Mouse (Mus musculus) lung, postnatal 10 days (tissue): Measurements from ENCODE around the gene Gbf1.

Source experiments
- DNase-seq: peaks from one replicate; pipeline ENCODE4 v3.0.0; 2021

Gene Gbf1

DNA sequence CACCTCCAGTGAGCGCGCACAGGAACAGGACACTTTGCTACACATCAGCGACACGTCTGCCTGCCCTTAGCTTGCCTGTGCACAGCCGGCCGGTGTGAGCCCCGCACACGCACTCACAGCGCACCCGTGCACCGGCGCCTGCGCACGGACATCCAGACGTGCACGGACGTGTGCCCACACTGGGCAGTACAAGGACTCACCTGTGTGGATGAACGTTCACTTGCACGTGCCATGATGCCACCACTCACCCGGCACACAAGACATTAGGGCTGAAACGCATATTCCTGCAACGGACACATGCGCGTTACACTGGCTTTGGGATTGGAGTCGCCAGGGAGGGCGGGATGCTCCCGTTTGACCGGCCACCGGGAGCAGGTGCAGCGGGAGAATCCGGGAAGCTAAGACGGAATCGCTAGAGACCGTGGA is 152.6 kb downstream of the Gbf1 start:
- DNase-seq: no peak

DNA sequence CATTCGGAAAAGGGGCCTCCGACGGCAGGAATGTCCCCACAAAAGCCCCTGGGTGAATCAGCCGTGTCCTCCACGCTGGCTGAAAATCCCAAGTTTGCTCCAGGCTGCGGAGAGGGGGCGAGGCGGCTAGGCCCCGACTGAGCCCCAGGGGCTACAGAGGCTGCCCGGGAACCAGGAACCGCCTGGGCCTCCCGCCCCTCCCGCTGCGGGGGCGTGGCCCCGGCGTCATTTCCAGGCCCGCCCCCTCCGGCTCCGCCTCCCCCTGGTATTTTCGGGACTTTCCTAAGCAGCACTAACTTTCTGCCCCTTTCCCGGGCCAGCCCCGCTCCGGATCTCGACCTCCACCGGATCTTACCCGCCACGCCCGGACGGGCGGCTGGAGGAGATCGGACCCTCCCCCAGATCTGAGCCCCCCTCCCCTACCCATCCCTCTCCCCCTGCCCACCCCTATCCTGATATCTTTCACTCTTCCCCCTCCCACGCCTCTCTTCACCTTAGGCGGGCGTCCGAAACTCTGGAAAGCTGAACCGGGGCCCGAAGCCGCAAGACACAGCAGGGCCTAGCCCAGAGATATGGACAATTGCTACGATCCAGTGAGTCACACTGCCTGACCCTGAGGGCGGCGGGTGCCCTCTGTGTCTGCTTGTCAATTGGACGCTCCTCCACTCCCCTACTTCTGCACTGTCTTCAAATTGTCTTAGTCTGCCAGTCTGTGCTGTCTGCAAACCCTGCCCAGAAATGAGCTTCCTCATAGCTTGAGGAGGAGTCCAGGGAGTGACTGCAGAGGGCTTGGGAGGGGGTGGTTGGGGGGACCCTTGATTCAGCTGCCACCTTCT is 153.3 kb downstream of the Gbf1 start:
- peak; percentile 94 for DNase-seq

DNA sequence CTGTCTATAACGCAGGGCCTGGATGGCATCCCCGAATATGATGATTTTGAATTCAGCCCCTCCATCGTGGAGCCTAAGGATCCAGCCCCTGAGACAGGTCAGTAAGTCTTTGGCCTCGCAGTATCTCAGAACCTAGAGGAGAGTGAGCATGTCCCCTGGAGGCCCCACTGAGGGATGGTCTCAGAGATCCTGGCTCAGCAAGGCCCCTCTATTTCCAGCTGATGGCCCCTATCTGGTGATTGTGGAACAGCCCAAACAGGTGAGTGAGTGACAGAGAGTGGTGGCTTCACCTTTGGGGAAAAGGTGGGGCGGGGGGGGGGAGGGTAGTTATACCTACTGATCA is 153.9 kb downstream of the Gbf1 start:
- DNase-seq: no peak

DNA sequence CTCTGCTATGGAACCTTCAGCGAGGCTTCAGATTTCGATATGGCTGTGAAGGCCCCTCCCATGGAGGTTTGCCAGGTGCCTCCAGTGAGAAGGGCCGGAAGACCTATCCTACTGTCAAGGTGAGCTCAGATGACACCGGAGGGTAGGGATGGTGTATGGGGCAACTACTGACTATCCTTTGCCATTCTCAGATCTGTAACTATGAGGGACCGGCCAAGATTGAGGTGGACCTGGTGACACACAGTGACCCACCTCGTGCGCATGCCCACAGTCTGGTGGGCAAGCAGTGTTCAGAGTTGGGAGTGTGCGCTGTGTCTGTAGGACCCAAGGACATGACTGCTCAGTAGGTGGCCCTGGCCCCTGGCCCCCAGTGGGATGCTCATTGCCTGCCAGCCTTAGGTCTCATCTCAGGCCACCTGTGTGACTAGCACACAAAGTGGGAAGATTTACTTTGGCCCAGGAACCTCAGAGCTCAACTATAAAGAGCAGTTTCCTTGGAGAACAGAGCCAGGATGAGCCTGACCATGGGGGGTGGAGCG is 154.5 kb downstream of the Gbf1 start:
- DNase-seq: no peak

DNA sequence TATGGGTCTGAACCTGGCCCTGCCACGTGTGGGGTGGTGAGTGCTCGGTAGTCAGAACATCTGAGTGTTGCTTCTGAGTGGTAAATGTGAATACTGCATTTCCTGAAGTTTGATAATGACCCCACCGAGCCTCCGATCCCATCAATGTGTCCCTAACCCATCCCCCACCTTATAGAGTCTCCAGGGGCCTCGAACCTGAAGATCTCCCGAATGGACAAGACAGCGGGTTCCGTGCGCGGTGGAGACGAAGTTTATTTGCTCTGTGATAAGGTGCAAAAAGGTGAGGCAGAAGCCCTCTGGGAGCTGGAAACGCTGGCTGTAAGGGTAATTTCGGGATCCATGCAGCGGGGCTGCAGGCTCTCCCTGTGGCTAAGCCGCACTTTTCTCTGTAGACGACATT is 155.5 kb downstream of the Gbf1 start:
- no peak for DNase-seq

DNA sequence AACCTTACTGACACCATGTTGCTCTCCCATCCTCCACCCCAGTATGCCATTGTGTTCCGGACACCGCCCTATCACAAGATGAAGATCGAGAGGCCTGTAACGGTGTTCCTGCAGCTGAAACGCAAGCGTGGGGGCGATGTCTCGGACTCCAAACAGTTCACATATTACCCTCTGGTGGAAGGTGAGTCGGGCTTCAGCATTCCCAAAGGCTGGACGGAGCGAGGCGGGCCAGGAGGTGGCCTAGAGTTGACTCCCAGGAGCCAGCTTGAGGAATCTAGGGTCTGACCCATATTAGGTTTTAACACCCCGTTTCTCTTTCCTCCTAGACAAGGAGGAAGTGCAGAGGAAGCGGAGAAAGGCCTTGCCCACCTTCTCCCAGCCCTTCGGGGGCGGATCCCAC is 156.0 kb downstream of the Gbf1 start:
- DNase-seq: no peak

DNA sequence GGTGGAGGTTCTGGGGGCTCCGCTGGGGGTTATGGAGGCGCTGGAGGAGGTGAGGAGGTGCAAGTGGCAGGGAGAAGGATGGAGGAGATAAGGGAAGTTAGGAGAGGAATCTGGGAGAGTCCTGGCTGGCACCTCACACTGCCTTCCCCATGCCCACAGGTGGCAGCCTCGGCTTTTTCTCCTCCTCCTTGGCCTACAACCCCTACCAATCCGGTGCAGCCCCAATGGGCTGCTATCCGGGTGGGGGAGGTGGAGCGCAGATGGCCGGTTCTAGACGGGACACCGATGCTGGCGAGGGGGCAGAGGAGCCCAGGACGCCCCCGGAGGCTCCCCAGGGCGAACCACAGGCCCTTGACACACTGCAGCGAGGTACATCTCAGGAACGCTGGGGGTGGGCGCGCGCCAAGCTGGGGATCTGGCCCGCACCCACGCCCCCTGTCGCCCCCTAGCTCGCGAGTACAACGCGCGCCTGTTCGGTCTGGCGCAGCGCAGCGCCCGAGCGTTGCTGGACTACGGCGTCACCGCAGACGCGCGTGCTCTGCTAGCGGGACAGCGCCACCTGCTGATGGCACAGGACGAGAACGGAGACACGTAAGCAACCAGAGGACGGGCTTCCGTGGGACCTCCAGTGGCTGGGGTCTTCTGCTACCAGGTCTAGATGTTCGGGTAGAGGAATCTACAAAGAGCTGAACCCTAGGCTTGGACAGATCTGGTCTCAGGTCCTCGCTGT is 156.6 kb downstream of the Gbf1 start:
- DNase-seq: peak; percentile 90

DNA sequence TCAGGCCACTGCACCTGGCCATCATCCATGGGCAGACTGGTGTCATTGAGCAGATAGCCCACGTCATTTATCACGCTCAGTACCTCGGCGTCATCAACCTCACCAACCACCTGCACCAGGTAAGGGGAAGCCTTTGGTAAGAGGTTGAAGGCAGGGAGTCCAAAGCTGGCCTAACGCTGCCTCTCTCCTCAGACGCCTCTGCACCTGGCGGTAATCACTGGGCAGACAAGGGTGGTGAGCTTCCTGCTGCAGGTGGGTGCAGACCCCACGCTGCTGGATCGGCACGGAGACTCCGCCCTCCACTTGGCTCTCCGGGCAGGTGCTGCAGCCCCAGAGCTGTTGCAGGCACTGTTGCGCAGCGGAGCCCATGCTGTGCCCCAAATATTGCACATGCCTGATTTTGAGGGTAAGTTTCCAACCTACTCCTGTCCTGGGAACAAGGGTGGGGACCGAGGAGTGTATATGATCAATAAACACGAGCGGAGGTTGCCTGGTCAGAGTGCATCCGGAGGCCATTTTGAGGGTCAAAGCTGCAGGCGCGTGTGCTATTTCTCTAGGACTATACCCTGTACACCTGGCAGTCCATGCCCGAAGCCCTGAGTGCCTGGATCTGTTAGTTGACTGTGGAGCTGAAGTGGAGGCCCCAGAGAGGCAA is 157.5 kb downstream of the Gbf1 start:
- no peak for DNase-seq

DNA sequence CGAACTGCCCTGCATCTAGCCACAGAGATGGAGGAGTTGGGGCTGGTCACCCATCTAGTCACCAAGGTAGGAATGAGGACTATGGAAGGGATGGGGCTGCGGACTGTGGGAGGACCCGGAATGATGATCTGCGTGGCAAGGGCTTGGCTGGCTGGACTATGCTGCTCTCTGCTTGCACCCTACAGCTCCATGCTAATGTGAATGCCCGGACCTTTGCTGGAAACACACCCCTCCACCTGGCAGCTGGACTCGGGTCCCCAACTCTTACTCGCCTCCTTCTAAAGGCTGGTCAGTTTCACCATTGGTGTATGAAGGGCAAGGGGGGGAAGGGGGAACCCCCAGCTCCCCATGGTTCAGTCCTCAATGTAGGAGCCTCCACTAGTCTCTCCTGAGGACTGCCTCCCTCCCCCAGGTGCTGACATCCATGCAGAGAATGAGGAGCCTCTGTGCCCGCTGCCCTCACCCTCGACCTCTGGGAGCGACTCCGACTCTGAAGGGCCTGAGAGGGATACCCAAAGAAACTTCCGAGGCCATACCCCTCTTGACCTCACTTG is 158.1 kb downstream of the Gbf1 start:
- DNase-seq: no peak

DNA sequence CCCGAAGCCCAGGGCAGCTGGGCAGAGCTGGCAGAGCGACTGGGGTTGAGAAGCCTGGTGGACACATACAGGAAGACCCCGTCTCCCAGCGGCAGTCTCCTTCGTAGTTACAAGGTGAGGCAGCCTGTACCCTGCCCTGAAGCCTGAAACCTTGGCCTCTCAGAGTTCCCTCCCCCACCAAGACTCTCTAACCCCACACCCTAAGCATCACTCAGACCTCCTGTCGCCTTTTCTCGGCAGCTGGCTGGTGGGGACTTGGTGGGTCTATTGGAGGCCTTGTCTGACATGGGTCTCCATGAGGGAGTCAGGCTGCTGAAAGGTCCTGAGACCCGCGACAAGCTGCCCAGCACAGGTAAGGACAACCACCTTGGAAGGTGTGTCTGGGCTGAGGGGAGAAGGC is 159.0 kb downstream of the Gbf1 start:
- DNase-seq: no peak

DNA sequence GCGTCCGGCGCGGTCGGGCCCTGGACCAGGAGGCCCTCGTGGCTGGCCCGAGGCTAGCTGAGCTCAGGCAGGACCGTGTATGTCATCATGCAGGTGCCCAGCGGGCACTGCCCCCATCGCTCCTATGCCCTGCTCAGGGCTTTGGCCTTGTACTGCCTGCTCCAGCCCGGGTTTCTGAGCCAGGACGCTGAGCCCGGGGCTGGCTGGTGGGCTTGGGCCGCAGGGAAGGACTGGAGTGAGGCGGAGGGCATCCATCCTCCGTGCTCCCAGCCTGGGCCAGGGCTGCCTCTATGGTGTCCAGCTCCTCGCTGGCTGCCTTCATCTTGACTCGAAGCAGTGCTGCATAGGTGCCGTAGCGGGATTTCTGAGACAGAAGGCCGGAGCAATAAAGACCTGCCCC is 160.3 kb downstream of the Gbf1 start:
- no peak for DNase-seq

DNA sequence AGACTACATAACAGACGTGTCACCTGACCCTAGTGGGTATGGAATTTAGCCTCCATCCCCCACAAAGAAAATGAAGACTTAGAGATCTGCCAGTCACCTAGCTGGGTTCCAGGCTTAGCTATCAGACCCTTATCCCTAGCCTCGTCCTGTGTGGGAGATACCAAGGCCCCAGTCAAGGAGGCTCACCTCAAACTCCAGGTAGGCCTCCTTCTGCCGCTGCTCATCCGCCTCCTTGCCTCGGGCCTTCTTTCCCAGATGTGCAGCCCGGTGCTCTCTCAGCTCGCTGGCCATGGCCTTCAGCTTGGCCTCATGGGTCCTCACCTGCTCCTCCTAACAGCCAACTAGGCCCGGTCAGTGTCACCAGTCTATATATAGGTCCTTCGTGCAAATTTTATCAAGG is 160.8 kb downstream of the Gbf1 start:
- DNase-seq: no peak

DNA sequence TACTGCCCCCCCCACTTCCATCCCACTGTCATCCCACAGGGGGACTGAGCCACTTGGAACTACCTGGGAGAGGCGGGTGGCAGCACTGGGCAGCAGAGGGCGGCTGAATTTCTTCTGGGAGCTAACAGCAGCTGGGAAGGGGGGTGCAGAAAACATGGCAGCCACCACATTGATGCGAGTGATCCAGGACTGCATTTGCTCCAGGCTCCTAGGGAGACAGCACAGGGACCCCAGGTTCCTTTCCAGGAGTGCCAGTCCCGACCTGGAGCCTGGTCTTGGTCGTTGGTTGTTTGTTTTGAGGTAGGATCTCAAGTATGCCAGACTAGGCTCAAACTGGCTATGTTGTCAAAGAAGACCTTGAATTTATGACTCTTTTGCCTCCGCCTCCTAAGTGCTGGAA is 161.3 kb downstream of the Gbf1 start:
- no peak for DNase-seq

DNA sequence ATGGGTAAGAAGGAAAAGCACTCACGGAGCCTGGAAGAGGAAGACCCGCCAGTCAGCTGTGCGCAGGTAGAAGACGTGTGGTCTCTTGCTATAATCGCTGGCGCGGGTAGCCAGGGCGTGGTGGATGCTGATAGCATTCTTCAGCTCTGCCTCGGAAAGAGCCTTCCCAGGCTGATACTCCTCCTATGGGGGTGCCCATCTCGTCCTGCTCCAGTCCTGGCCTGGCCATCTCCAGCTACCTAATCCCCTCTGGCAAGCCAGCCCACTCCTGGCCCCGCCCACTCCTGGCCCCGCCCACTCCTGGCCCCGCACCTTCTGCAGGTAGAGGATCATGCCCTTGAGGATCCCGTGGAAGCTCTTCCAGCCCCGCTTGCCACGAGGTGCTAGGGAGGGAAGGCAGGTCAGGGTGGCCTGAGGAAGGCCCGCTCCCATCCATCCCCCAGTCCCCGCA is 161.9 kb downstream of the Gbf1 start:
- DNase-seq: peak; percentile 53

DNA sequence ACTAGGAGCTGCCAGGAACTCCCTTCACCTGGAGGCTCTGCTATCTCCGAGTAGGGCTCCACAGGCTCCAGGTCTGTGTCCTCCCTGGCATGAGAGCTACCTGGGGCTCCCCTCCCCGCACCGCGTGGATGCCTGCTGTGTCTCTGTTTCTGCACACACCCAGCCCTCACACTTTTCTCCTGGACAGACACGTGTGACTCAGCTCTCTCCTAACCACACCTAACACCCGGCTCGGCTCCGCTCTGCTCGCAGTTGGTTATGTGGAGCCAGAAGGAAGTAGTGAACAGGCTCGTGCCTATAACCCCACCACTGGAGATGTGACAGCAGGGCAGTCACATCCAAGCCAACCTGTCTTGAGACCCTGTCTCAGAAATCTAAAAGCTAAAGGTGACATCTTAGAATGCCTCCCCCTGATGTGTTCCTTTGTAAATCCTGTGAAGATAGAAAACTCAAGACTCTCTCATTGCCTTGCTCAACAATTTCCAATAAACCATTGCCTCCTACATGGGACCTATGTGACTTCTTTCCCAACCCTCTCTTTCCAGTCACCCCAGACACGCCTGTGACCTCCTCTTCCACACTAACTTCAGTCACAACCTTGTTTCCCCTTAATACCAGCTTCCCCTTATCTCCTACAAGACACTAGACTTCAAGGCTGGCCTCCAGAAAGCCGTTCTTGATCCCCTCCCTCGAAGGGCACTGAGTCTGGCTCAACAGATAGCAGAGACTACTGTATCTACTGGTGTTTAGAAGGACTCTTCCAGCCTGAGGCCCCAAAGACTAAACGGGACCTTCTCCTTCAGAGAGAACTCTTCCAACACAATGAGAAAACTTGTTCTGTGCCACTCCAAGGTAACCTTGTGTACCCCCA is 162.8 kb downstream of the Gbf1 start:
- DNase-seq: no peak

DNA sequence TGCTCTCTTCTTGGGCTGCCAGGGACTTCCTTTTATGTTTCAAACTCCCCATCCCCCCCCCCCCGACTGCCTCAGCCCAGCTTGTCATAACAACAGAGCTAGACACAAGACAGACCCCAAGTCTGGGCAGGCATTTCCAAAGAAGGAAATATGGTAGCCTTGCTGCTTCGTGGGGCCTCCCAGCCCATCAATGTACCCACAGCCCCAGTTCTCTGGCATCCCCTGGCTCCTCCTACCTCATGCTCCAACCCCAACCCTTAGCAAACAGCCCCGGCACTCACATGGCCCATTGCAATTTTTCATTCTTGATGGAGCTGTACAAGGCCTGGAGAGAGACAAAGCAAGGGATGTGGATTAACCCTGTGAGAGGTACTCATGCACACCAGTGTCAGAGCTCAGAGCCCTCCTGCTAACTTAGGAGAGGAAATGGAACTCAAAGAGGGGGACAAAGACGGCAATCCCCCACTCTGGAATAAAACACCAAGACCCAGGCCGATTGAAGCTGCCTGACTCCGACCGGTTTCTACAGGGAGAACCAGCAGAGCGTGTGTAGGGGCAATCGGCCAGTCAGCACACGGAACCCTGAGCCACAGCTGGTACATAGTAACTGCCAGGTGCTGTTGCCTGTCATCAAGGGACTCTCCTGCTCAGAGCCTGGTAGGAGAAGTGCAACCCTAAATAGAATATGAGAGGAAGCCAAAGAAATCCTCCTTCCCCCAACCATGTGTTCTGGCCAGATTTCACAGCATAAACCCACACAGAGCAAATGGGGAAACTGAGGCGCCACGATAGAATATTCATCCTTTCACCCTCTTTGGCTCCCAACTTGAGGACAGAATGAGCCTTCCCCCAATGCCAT is 163.7 kb downstream of the Gbf1 start:
- DNase-seq: no peak

DNA sequence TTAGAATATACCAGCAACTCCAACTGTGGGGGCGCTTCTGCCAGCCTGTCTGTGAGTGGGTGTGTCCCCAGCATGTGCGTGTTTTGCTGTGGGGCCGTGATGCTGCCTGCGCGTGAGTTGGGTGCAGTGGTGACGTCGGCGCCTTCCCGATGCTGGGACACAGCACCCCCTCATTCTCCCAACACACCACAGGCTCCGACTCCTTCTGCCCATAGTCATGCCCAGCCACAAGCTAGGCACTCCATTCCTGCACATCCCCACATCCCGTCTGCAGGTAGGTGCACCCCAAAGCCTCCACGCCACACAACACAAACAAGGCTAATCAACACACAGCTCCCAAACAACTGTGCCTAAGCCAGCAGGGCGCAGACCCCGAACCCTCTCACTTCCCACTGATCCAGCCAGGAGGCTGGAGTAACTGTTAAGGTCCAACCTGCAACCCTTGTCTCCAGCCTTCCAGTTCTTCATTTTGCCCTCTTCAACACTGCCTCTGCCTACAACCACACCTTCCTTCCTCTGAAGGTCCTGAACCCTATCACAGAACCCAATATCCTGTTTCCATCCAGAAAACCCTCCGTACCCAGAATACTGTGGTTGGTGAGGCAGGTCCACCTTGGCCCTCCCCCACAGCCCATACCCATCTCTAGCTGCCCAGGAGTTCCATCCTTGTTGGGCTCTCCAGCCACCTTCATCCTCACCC is 164.7 kb downstream of the Gbf1 start:
- no peak for DNase-seq

DNA sequence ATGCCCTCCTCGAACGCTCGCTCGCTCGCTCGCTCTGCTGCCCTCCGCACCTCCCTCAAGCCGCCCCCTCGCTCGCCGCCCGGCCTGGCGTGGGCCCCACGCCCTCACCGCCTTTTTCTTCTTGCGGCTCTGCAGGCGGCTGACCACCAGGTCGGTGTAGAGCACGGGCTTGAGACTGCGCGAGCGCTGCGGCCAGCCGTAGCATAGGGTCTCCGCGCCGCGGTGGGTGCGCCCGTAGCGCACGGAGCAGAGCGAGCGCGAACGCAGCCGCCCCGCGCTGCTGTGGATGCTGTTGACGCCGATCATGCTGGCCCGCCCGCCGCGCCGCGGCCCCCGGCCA is 165.2 kb downstream of the Gbf1 start:
- DNase-seq: no peak

DNA sequence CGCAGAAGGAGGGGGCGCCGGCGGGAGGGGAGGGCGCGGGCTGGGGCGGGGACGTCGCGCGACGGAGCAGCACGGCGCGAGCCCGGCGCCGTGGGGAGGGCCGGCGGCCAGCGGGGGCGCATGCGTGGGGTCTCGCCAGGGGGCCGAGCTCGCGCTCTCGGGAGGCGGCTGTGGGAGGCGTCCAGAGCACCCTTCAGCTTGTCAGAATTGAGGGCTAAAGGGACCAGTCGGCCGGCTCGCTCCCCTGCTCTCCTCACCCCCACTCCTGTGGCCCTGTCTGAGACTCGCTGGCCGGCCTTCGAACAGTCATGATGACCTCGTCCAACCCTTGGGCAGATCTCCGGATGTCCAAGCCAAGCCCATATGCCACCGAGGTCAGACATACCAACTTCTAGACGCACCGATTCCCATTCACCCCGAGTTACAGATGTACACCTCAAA is 165.7 kb downstream of the Gbf1 start:
- no peak for DNase-seq

DNA sequence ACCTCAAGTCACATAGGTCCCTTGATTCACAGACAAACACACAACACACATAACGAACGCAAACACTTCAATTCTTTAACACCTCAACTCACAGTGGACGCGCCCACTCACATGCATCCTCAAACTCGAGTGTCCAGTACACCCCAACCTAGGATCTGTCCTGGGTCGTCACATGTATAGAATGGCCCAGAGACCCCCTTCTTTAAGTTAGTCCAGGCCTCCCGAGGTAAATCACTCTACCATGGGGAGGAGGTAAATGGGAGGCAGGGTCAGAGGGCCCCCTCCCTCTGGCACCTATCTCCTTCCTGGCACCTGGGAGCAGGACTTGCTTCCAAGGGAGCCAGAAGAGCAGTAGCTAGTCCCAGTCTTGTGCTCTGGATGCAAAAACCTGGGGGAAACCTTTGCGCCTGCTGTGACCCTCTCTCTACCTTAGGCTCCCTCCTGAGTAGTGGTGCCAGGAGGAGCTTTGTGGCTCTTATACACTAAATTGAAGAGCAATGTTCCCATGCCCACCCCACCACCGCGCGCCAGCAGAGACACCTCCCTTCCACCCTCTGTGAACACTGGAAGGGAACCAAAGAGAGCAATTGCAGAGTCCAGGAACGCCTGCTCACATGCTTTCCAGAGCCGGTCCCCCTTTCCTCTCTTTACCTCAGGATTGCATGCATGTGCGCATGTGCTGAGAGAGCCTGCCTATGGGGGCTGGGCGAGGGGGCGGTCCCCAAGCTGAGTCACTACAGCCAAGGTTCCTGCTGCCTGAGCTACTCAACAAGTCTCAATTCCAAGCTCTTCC is 166.5 kb downstream of the Gbf1 start:
- DNase-seq: peak; percentile 85
